Mouse (Mus musculus): Measurements from ENCODE around the gene Gm47955. TPM values are rescaled to one million over a fixed set of nuclear protein-coding genes. Genes with fewer than 3 reads are reported as not detected.
"Not testable (repeated sequence)": the region's sequence is repeated elsewhere in the genome, so short reads cannot be mapped to it uniquely, and the experiment has no call there.

Gm47955 gene
- polyA plus RNA-seq, 1 experiment from 2014 or later, result not detected

- no peak overlapping the region for H3K27ac ChIP-seq (ENCODE audit: low read depth, low read length)
- no peak overlapping the region for H3K4me3 ChIP-seq (ENCODE audit: low read depth, low read length)
- H3K9ac ChIP-seq (ENCODE audit: low read depth, low read length), result no peak overlapping the region
- no peaks in the 10 kb centered on the region for H3K27me3 ChIP-seq (replicated peaks; ENCODE audit: control insufficient read depth, insufficient read depth, low read length)
- ATAC-seq (replicated peaks; ENCODE audit: low FRiP score) (no peak), DNase-seq (ENCODE audit: low spot score) (no peak)
- no peak overlapping the region for H3K4me2 ChIP-seq
- peaks cover 8% of the 10 kb centered on the region for H3K4me1 ChIP-seq (replicated peaks; ENCODE audit: control insufficient read depth, insufficient read depth, low read length)
- no peaks in the 10 kb centered on the region for H3K9me3 ChIP-seq (ENCODE audit: control insufficient read depth, low read length)
- no peaks in the 10 kb centered on the region for H3K36me3 ChIP-seq (ENCODE audit: control insufficient read depth, insufficient read depth, low read length)
Measured at GRCm38 (mm10) chr1:82977840-82978239, 17.8 kb downstream of the Gm47955 start.

DNA sequence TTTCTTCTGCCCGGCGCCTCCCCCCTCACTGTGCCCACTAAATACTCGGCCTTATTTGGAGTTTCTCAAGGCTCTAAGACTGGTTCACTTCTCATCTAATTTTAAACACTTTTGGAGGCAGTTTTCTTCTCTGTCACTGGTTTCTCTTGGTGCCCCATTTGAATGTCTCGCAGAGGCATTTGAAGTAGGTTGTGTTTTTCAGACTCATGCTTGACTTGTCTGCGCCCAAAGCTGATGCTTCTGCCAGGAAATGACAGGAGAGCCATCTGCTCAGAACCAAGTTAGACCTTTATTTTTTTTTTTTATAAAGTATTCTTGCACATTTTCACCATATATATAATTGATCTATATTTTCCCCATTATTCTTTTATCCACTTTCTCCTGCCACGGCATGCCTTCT is 26.7 kb downstream of the Gm47955 start:
- WGBS, result 90% methylated on average over 6 of the region's 6 CpGs
- H3K9ac ChIP-seq (ENCODE audit: low read depth, low read length), result no peak overlapping the region
- H3K27ac ChIP-seq (ENCODE audit: low read depth, low read length), result no peak overlapping the region
- no peaks in the 10 kb centered on the region for H3K27me3 ChIP-seq (replicated peaks; ENCODE audit: control insufficient read depth, insufficient read depth, low read length)
- 0 out of 2 replicates have a peak, but pooled peaks cover 5% of the 10 kb centered on the region for H3K9me3 ChIP-seq (ENCODE audit: control insufficient read depth, low read length)
- no peak overlapping the region for H3K4me3 ChIP-seq (ENCODE audit: low read depth, low read length)
- no peak for ATAC-seq (replicated peaks; ENCODE audit: low FRiP score)
- H3K36me3 ChIP-seq (ENCODE audit: control insufficient read depth, insufficient read depth, low read length), result no peaks in the 10 kb centered on the region
- H3K4me1 ChIP-seq (replicated peaks; ENCODE audit: control insufficient read depth, insufficient read depth, low read length), result no peaks in the 10 kb centered on the region
- H3K4me2 ChIP-seq, result no peak overlapping the region
- DNase-seq (ENCODE audit: low spot score), result no peak

DNA sequence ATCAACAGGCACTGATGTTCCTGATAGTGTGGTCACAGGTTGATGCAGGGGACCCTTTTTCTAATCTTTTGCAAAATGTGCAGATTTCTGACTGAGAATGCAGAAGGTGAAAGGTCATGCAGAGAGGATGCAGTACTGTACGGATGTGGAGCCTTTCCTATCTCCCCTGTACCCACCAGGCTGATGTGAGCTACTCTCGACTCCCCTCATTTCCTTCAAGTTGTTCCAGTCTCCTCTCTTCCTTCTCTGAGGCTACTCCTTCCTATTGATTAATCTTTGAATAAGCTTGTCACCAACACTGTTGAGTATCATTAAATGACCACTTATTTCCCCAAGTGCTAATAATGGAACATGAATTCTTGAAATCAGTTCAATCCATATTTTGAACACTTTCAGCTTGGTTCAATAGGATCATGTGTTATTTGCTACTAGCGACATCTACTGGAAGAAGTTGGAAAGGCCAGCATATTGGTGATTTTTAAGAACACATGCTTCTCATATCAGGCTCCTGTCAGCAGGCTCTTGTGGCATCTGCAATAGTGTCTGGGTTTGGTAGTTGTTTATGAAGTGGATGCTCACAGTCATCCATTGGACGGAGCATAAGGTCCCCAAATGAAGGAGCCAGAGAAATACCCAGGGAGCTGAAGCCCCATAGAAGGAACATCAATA is 27.6 kb downstream of the Gm47955 start:
- H3K4me2 ChIP-seq, result no peak overlapping the region
- no peak; the same call in 1 of the 2 replicates for ATAC-seq (replicated peaks; ENCODE audit: low FRiP score)
- 0 out of 2 replicates have a peak, but pooled peaks cover 5% of the 10 kb centered on the region for H3K9me3 ChIP-seq (ENCODE audit: control insufficient read depth, low read length)
- no peak overlapping the region for H3K4me3 ChIP-seq (ENCODE audit: low read depth, low read length)
- DNase-seq (ENCODE audit: low spot score), result no peak
- 29% methylated on average over 4 of the region's 4 CpGs for WGBS
- no peak overlapping the region for H3K27ac ChIP-seq (ENCODE audit: low read depth, low read length)
- H3K27me3 ChIP-seq (replicated peaks; ENCODE audit: control insufficient read depth, insufficient read depth, low read length), result no peaks in the 10 kb centered on the region
- H3K36me3 ChIP-seq (ENCODE audit: control insufficient read depth, insufficient read depth, low read length), result no peaks in the 10 kb centered on the region
- no peak overlapping the region for H3K9ac ChIP-seq (ENCODE audit: low read depth, low read length)
- H3K4me1 ChIP-seq (replicated peaks; ENCODE audit: control insufficient read depth, insufficient read depth, low read length), result no peaks in the 10 kb centered on the region

- H3K9me3 ChIP-seq (ENCODE audit: control insufficient read depth, low read length), result no peaks in the 10 kb centered on the region
- no peak overlapping the region for H3K27ac ChIP-seq (ENCODE audit: low read depth, low read length)
- no peaks in the 10 kb centered on the region for H3K27me3 ChIP-seq (replicated peaks; ENCODE audit: control insufficient read depth, insufficient read depth, low read length)
- H3K4me1 ChIP-seq (replicated peaks; ENCODE audit: control insufficient read depth, insufficient read depth, low read length), result no peaks in the 10 kb centered on the region
- H3K4me2 ChIP-seq, result no peak overlapping the region
- WGBS, result 72% methylated on average over 4 of the region's 4 CpGs
- H3K4me3 ChIP-seq (ENCODE audit: low read depth, low read length), result no peak overlapping the region
- ATAC-seq (replicated peaks; ENCODE audit: low FRiP score) (no peak), DNase-seq (ENCODE audit: low spot score) (no peak)
- H3K9ac ChIP-seq (ENCODE audit: low read depth, low read length), result no peak overlapping the region
- H3K36me3 ChIP-seq (ENCODE audit: control insufficient read depth, insufficient read depth, low read length), result no peaks in the 10 kb centered on the region
Measured at GRCm38 (mm10) chr1:82991062-82991461, 31.0 kb downstream of the Gm47955 start.

DNA sequence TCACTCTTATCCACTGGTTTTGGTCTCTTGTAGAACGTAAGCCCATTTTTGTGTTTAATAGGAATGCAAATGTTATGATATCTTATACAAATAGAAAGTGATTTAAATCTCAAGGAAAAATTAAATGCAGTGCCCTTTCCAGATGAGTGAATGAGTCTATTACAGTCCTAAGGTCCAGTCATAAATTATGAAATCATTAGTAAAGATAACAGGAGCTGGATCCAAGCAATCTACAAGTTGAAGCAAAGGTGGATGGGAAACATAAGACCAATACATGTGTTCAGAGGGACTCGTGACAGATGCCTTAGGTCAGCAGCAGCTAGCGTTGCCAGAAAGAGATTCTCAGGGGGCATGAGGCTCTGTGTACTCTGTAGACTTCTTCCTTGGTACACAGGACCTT is 31.5 kb downstream of the Gm47955 start:
- no peaks in the 10 kb centered on the region for H3K9me3 ChIP-seq (ENCODE audit: control insufficient read depth, low read length)

GRCm38 (mm10) chr1:82992093-82992492 is 32.0 kb downstream of the Gm47955 start:
- no peak overlapping the region for H3K4me3 ChIP-seq (ENCODE audit: low read depth, low read length)
- no peaks in the 10 kb centered on the region for H3K9me3 ChIP-seq (ENCODE audit: control insufficient read depth, low read length)
- ATAC-seq (replicated peaks; ENCODE audit: low FRiP score), result no peak
- H3K36me3 ChIP-seq (ENCODE audit: control insufficient read depth, insufficient read depth, low read length), result no peaks in the 10 kb centered on the region
- H3K9ac ChIP-seq (ENCODE audit: low read depth, low read length), result no peak overlapping the region
- H3K27ac ChIP-seq (ENCODE audit: low read depth, low read length), result no peak overlapping the region
- H3K4me1 ChIP-seq (replicated peaks; ENCODE audit: control insufficient read depth, insufficient read depth, low read length), result no peaks in the 10 kb centered on the region
- WGBS, result 84% methylated on average over 6 of the region's 6 CpGs
- DNase-seq (ENCODE audit: low spot score), result no peak
- no peak overlapping the region for H3K4me2 ChIP-seq
- H3K27me3 ChIP-seq (replicated peaks; ENCODE audit: control insufficient read depth, insufficient read depth, low read length), result no peaks in the 10 kb centered on the region

More for the DNA sequence above, 31.5 kb downstream of the Gm47955 start:
- H3K36me3 ChIP-seq (ENCODE audit: control insufficient read depth, insufficient read depth, low read length), result no peaks in the 10 kb centered on the region
- H3K27ac ChIP-seq (ENCODE audit: low read depth, low read length), result no peak overlapping the region
- H3K4me1 ChIP-seq (replicated peaks; ENCODE audit: control insufficient read depth, insufficient read depth, low read length), result no peaks in the 10 kb centered on the region
- H3K9ac ChIP-seq (ENCODE audit: low read depth, low read length), result no peak overlapping the region
- no peak overlapping the region for H3K4me2 ChIP-seq
- H3K27me3 ChIP-seq (replicated peaks; ENCODE audit: control insufficient read depth, insufficient read depth, low read length), result no peaks in the 10 kb centered on the region
- ATAC-seq (replicated peaks; ENCODE audit: low FRiP score), result no peak
- WGBS, result 83% methylated on average over 3 of the region's 3 CpGs
- DNase-seq (ENCODE audit: low spot score), result no peak
- no peak overlapping the region for H3K4me3 ChIP-seq (ENCODE audit: low read depth, low read length)

DNA sequence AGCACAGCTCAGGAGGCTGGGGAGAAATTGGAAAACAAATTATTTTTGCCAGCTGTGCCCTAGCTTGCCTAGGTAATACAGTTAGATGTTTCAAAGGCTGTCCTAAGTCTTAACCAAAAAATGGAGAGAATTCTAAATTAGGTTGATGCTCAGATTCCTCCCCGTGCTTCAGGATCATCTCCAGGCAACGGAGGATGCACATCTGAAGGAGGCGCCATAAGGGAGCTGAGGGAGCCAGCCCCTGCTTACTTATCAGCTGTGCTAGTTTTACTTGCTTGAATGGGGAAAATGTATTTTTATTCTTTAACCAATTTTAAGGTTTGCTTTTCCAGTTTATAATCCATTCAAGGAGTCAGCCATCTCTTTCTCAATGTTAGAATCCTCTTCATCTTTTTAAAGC is 33.9 kb downstream of the Gm47955 start:
- Histone ChIP-seq H3K36me3 (ENCODE audit: control insufficient read depth, insufficient read depth, low read length) (no peaks in the 10 kb centered on the region), H3K27ac (ENCODE audit: low read depth, low read length) (no peak overlapping the region), H3K4me1 (replicated peaks; ENCODE audit: control insufficient read depth, insufficient read depth, low read length) (no peaks in the 10 kb centered on the region), H3K27me3 (replicated peaks; ENCODE audit: control insufficient read depth, insufficient read depth, low read length) (no peaks in the 10 kb centered on the region), H3K4me3 (ENCODE audit: low read depth, low read length) (no peak overlapping the region), H3K4me2 (no peak overlapping the region), H3K9me3 (ENCODE audit: control insufficient read depth, low read length) (no peaks in the 10 kb centered on the region), H3K9ac (ENCODE audit: low read depth, low read length) (no peak overlapping the region)
- ATAC-seq (replicated peaks; ENCODE audit: low FRiP score) (no peak), DNase-seq (ENCODE audit: low spot score) (no peak)
- 83% methylated on average over 3 of the region's 3 CpGs for WGBS

DNA sequence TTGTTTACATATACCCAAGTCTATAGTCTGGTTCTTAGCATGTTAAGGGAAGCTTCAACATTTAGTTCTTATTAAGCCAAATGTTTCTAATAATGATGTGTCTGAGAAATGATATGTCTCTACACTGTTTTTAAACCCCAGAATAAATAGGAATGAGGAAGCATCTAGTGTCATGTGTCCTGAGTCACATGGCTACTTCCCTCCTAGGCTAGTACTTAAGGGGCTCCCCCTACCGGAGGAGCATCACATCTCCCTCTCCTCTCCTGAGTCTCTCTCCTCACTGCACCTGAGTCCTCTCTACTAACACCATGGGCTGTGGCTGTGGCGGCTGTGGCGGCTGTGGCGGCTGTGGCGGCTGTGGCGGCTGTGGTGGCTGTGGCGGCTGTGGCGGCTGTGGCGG is 40.2 kb downstream of the Gm47955 start, which contains the start of gene Gm47959:
Gene Gm47959, plus strand, starts transcription at position 243 of the 400 bp plus-strand sequence.
- not testable (repeated sequence) for H3K27me3 ChIP-seq (replicated peaks; ENCODE audit: control insufficient read depth, insufficient read depth, low read length); H3K4me3 ChIP-seq (ENCODE audit: low read depth, low read length); H3K4me2 ChIP-seq; H3K36me3 ChIP-seq (ENCODE audit: control insufficient read depth, insufficient read depth, low read length); DNase-seq (ENCODE audit: low spot score); H3K27ac ChIP-seq (ENCODE audit: low read depth, low read length); H3K9me3 ChIP-seq (ENCODE audit: control insufficient read depth, low read length); H3K4me1 ChIP-seq (replicated peaks; ENCODE audit: control insufficient read depth, insufficient read depth, low read length); ATAC-seq (replicated peaks; ENCODE audit: low FRiP score); H3K9ac ChIP-seq (ENCODE audit: low read depth, low read length)
- WGBS, result 91% methylated on average over 8 of the region's 9 CpGs

All from liver, embryonic 11.5 days (tissue).